Mouse (Mus musculus) kidney, postnatal 4 days (tissue): ENCODE measurements at regions not wholly inside any gene's neighbourhood (a gene's known extent, or its start where the extent isn't known, plus 50 kb on each side); places are given as distances from the start of the nearest gene placed in this dataset.
"Not testable (repeated sequence)": the region's sequence is repeated elsewhere in the genome, so short reads cannot be mapped to it uniquely, and the experiment has no call there.

ENCODE experiments used
- DNase-seq, 2 experiments: peaks; one replicate each; pipeline ENCODE4 v3.0.0; 2021; ENCODE audit warnings: mixed read lengths in 2 of 2

GRCm38 (mm10) chr2:57185151-57185550 is 52.3 kb upstream of the Gpd2 start:
- DNase-seq = no peak

- not testable (repeated sequence) for DNase-seq
These were observed 54.3 kb upstream of the Gpd2 start for GRCm38 (mm10) chr2:57183108-57183507.

- peak; percentile 97 to 98 for DNase-seq
These were observed 55.5 kb upstream of the Gpd2 start for GRCm38 (mm10) chr2:57181692-57182541.

GRCm38 (mm10) chr2:57181350-57181691 is 56.1 kb upstream of the Gpd2 start:
- peak in 1 of 2 experiments; percentile 2 for DNase-seq

GRCm38 (mm10) chr2:57178056-57178455 is 54.3 kb upstream of the Nr4a2 start:
- DNase-seq = no peak

GRCm38 (mm10) chr2:57176547-57176946 is 52.7 kb upstream of the Nr4a2 start:
- DNase-seq = no peak

GRCm38 (mm10) chr2:57175219-57175618 is 51.4 kb upstream of the Nr4a2 start:
- DNase-seq = no peak
